In genomic region chr16:20506000-20506399, GRCm38 (mm10) we compare ENCODE assay signal across 23 mouse cellular contexts. TPM values are rescaled to one million over a fixed set of nuclear protein-coding genes. Genes with fewer than 3 reads are reported as not detected.
DNase-seq lines count a peak whose midpoint lies in the region; ATAC-seq lines count a peak whose summit lies in the region.
"Had no signal": no experiment of that assay in that cellular context is flagged by ENCODE, and none has a peak within 500 bp of the region (broad histone marks: within the 10 kb centered on the region; RNA-seq: fewer than 3 reads in every experiment).

No protein-coding gene starts in this region.

- DNase-seq in forebrain, embryonic 11.5 days (ENCODE audit: low spot score) = peak; percentile 43
- peak; percentile 47 to 49 for DNase-seq in left cerebral cortex, adult 18-20 months (ENCODE audit: low spot score in 2 of 2)
- no peak for DNase-seq in left cerebral cortex, adult 11 months (ENCODE audit: low spot score)
- peak; percentile 73 for DNase-seq in right cerebral cortex, adult 18-20 months
- no peak for DNase-seq in right cerebral cortex, postnatal 14 days
- DNase-seq in lung, postnatal 25 days (ENCODE audit: low spot score) = no peak
- DNase-seq: adrenal gland, adult 8-10 months; adrenal gland, postnatal 25 days; cerebellum, adult 18-20 months; cerebellum, postnatal 14 days; gastrocnemius, postnatal 10 days; gastrocnemius, postnatal 36 days; heart, adult 2 months; heart, postnatal 14 days; heart, postnatal 4 days had no signal

- no peaks in the 10 kb centered on the region for H3K27me3 ChIP-seq in forebrain, embryonic 11.5 days (ENCODE audit: control insufficient read depth, insufficient read depth, low read length)
- no peaks in the 10 kb centered on the region for H3K27me3 ChIP-seq in forebrain, embryonic 12.5 days
- H3K27me3 ChIP-seq: forebrain, embryonic 15.5 days; heart, embryonic 13.5 days had no signal

- peaks cover 50% of the 10 kb centered on the region for H3K36me3 ChIP-seq in forebrain, embryonic 11.5 days (ENCODE audit: control insufficient read depth, insufficient read depth, low read length)
- H3K36me3 ChIP-seq in forebrain, embryonic 12.5 days (replicated peaks) = peaks cover 96% of the 10 kb centered on the region

- no peak overlapping the region for H3K9ac ChIP-seq in forebrain, embryonic 11.5 days (ENCODE audit: low read length)
- H3K9ac ChIP-seq in forebrain, embryonic 12.5 days = no peak overlapping the region
- H3K9ac ChIP-seq: forebrain, embryonic 15.5 days; heart, embryonic 13.5 days; hindbrain, embryonic 14.5 days had no signal

- WGBS in forebrain, embryonic 11.5 days = 92% methylated on average over 8 of the region's 8 CpGs
- 93% methylated on average over 8 of the region's 8 CpGs for WGBS in forebrain, embryonic 12.5 days

- no peaks in the 10 kb centered on the region for H3K4me1 ChIP-seq in forebrain, embryonic 11.5 days (replicated peaks; ENCODE audit: control insufficient read depth, insufficient read depth, low read length)
- H3K4me1 ChIP-seq in forebrain, embryonic 12.5 days = no peaks in the 10 kb centered on the region
- H3K4me1 ChIP-seq: forebrain, embryonic 10.5 days; forebrain, embryonic 15.5 days; heart, embryonic 10.5 days; heart, embryonic 13.5 days had no signal

- H3K4me3 ChIP-seq in forebrain, embryonic 11.5 days (ENCODE audit: low read depth, low read length) = no peak overlapping the region
- H3K4me3 ChIP-seq in forebrain, embryonic 12.5 days (replicated peaks) = no peak overlapping the region
- H3K4me3 ChIP-seq: forebrain, embryonic 10.5 days; forebrain, embryonic 15.5 days; heart, adult 2 months; heart, embryonic 10.5 days; heart, embryonic 13.5 days had no signal

- H3K27ac ChIP-seq in forebrain, embryonic 11.5 days (ENCODE audit: low read depth, low read length) = no peak overlapping the region
- H3K27ac ChIP-seq in forebrain, embryonic 12.5 days = no peak overlapping the region
- H3K27ac ChIP-seq: forebrain, embryonic 10.5 days; forebrain, embryonic 15.5 days; heart, adult 2 months; heart, embryonic 10.5 days; heart, embryonic 13.5 days; hindbrain, embryonic 14.5 days; hindbrain, postnatal 0 days had no signal

- H3K4me2 ChIP-seq in forebrain, embryonic 11.5 days (ENCODE audit: low read depth, low read length, severe bottlenecking) = no peak overlapping the region
- H3K4me2 ChIP-seq in forebrain, embryonic 12.5 days = no peak overlapping the region
- H3K4me2 ChIP-seq: forebrain, embryonic 15.5 days; heart, embryonic 13.5 days; hindbrain, embryonic 14.5 days had no signal

- ATAC-seq in forebrain, embryonic 11.5 days (replicated peaks; ENCODE audit: low FRiP score) = no peak
- ATAC-seq in forebrain, embryonic 12.5 days (ENCODE audit: low FRiP score) = no peak
- ATAC-seq: activated CD4-positive, CD25-positive, alpha-beta regulatory T cell, adult 4 months; forebrain, embryonic 15.5 days; hindbrain, postnatal 0 days had no signal

- H3K9me3 ChIP-seq in forebrain, embryonic 11.5 days (ENCODE audit: control insufficient read depth, low read length) = no peaks in the 10 kb centered on the region
- H3K9me3 ChIP-seq in forebrain, embryonic 12.5 days = no peaks in the 10 kb centered on the region
- H3K9me3 ChIP-seq: forebrain, embryonic 10.5 days; forebrain, embryonic 15.5 days; heart, embryonic 10.5 days; heart, embryonic 13.5 days had no signal

RNA-seq across cellular contexts. Expression of gene Eif2b5, which starts 7.4 kb away (rescaled TPM):
- 135 and 138 TPM in 2 replicates for polyA plus RNA-seq in forebrain, embryonic 11.5 days (2014; fragmentation: Nextera tagmentation; extraction: Ambion mirVana)
- polyA plus RNA-seq in forebrain, embryonic 12.5 days (2016; fragmentation: Nextera tagmentation; extraction: Ambion mirVana) = 120 and 125 TPM in 2 replicates
- total RNA-seq in left cerebral cortex, adult 18-20 months (2021) = 10 to 100 TPM; 55.8 to 65.4 TPM

RNA-seq across cellular contexts. Expression of gene Dvl3, which starts 10.8 kb away (rescaled TPM):
- polyA plus RNA-seq in forebrain, embryonic 11.5 days (2014; fragmentation: Nextera tagmentation; extraction: Ambion mirVana) = 42.8 and 45.4 TPM in 2 replicates
- polyA plus RNA-seq in forebrain, embryonic 12.5 days (2016; fragmentation: Nextera tagmentation; extraction: Ambion mirVana) = 43.9 and 51.2 TPM in 2 replicates
- total RNA-seq in left cerebral cortex, adult 18-20 months (2021) = 10 to 100 TPM; 57.0 to 57.5 TPM

RNA-seq across cellular contexts. Expression of gene Ap2m1, which starts 29.3 kb away (rescaled TPM):
- polyA plus RNA-seq in forebrain, embryonic 11.5 days (2014; fragmentation: Nextera tagmentation; extraction: Ambion mirVana) = 797 and 824 TPM in 2 replicates
- polyA plus RNA-seq in forebrain, embryonic 12.5 days (2016; fragmentation: Nextera tagmentation; extraction: Ambion mirVana) = 834 and 882 TPM in 2 replicates
- total RNA-seq in left cerebral cortex, adult 18-20 months (2021) = 100 to 1,000 TPM; 826 to 873 TPM

RNA-seq across cellular contexts. Expression of gene Abcf3, which starts 42.4 kb away (rescaled TPM):
- polyA plus RNA-seq in forebrain, embryonic 11.5 days (2014; fragmentation: Nextera tagmentation; extraction: Ambion mirVana) = 51.6 and 55.9 TPM in 2 replicates
- 60.9 and 74.3 TPM in 2 replicates for polyA plus RNA-seq in forebrain, embryonic 12.5 days (2016; fragmentation: Nextera tagmentation; extraction: Ambion mirVana)
- 100 to 1,000 TPM; 100 to 120 TPM for total RNA-seq in left cerebral cortex, adult 18-20 months (2021)

Comparison
In these comparisons a context has a peak if more than half of its experiments do, and no peak if none do; other contexts are left out.
1. DNase-seq: peak in forebrain, embryonic 11.5 days (single experiment), left cerebral cortex, adult 18-20 months (2 of 2) and right cerebral cortex, adult 18-20 months (single experiment); none in left cerebral cortex, adult 11 months (single experiment), right cerebral cortex, postnatal 14 days (single experiment) and lung, postnatal 25 days (single experiment).